Mouse (Mus musculus): ENCODE data around the gene Ces2c.

DNA sequence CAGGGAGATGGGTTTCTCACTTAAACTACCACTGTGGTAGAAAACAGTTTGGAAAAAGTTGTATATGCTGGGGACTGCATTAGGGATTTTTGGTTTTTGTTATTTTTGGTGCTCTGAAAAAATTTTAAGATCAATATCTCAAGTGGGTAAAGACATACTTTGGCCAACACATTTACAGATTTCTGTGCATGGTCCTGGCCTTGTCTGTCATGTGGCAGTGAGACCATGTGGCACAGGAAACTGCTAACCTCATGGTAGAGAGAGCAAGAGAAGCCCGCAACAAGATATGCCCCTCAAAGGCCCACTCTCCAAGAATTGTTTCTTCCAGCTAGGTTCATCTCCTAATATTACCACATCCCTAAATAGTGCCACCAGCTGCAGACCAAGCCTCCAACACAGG is 47.5 kb upstream of the Ces2c start:
- TF ChIP-seq POLR2A (IDR thresholded peaks at IDR 0.05; ENCODE audit: insufficient read depth, low read length): no peak
- no peak for TF ChIP-seq CTCF (IDR thresholded peaks at IDR 0.05; ENCODE audit: low read depth, low read length)
